Mouse (Mus musculus): Measurements from ENCODE around the gene Gpc1.

Gpc1 gene

GRCm38 (mm10) chr1:92837931-92838833, 6.7 kb downstream of the Gpc1 start:
- no peak for DNase-seq

- DNase-seq, result no peak
These were observed 7.8 kb downstream of the Gpc1 start for GRCm38 (mm10) chr1:92839211-92839610.

GRCm38 (mm10) chr1:92840231-92840890, 8.9 kb downstream of the Gpc1 start:
- DNase-seq, result no peak

- DNase-seq, result no peak
These were observed 10.0 kb downstream of the Gpc1 start for GRCm38 (mm10) chr1:92841427-92841826.

- no peak for DNase-seq
These were observed 14.4 kb downstream of the Gpc1 start for GRCm38 (mm10) chr1:92845889-92846288.

GRCm38 (mm10) chr1:92847873-92848839, 16.7 kb downstream of the Gpc1 start:
- peak; percentile 50 for DNase-seq

GRCm38 (mm10) chr1:92849491-92849890, 18.0 kb downstream of the Gpc1 start:
- DNase-seq, result no peak

- no peak for DNase-seq
These were observed 18.6 kb downstream of the Gpc1 start for GRCm38 (mm10) chr1:92849938-92850574.

GRCm38 (mm10) chr1:92852450-92852849, 21.0 kb downstream of the Gpc1 start:
- DNase-seq, result no peak

- DNase-seq, result no peak
These were observed 30.1 kb downstream of the Gpc1 start for GRCm38 (mm10) chr1:92861503-92861902.

GRCm38 (mm10) chr1:92863268-92863667, 31.8 kb downstream of the Gpc1 start:
- no peak for DNase-seq

GRCm38 (mm10) chr1:92866170-92866569, 34.7 kb downstream of the Gpc1 start:
- DNase-seq, result no peak

- no peak for DNase-seq
These were observed 38.5 kb downstream of the Gpc1 start for GRCm38 (mm10) chr1:92869985-92870384.

GRCm38 (mm10) chr1:92872666-92873065, 41.2 kb downstream of the Gpc1 start:
- DNase-seq, result no peak

GRCm38 (mm10) chr1:92874011-92874410, 42.6 kb downstream of the Gpc1 start:
- no peak for DNase-seq

GRCm38 (mm10) chr1:92875360-92876111, 44.1 kb downstream of the Gpc1 start:
- peak; percentile 31 for DNase-seq

- no peak for DNase-seq
These were observed 46.1 kb downstream of the Gpc1 start for GRCm38 (mm10) chr1:92877431-92877978.

- no peak for DNase-seq
These were observed 46.8 kb downstream of the Gpc1 start for GRCm38 (mm10) chr1:92878066-92878741.

- DNase-seq, result peak; percentile 61
These were observed 47.8 kb downstream of the Gpc1 start for GRCm38 (mm10) chr1:92879266-92879665.

GRCm38 (mm10) chr1:92880101-92880500, 48.7 kb downstream of the Gpc1 start:
- DNase-seq, result no peak

- DNase-seq, result no peak
These were observed 50.5 kb downstream of the Gpc1 start for GRCm38 (mm10) chr1:92881982-92882381.

Measured in right cerebral cortex, postnatal 25 days (tissue).